Mouse (Mus musculus): ENCODE data around the gene D130043K22Rik.

- TF ChIP-seq ZC3H11A (IDR thresholded peaks at IDR 0.05; ENCODE audit: borderline replicate concordance, low read depth, low read length) (no peak), CHD2 (IDR thresholded peaks at IDR 0.05; ENCODE audit: low read depth, low read length) (no peak), HCFC1 (IDR thresholded peaks at IDR 0.05; ENCODE audit: borderline replicate concordance, insufficient read depth, low read length) (no peak), MAFK (IDR thresholded peaks at IDR 0.05; ENCODE audit: insufficient read depth, low read depth, low read length) (no peak), ZNF384 (IDR thresholded peaks at IDR 0.05; ENCODE audit: low read depth, low read length) (no peak)
These were observed 4.4 kb downstream of the D130043K22Rik start for GRCm38 (mm10) chr13:24849318-24849717.
